Mouse (Mus musculus): ENCODE measurements around the gene Sec14l5. TPM values are rescaled to one million over a fixed set of nuclear protein-coding genes. Genes with fewer than 3 reads are reported as not detected.

The Sec14l5 gene
- total RNA-seq (2021), result under 1 TPM; 0.34 to 0.40 TPM
- long read RNA-seq, experiment 1, result 0 reads
- long read RNA-seq, experiment 2, result 0 reads

GRCm38 (mm10) chr16:5147037-5147385 is at the start of gene Sec14l5:
Gene Sec14l5, plus strand, starts transcription at chr16:5147109.
- DNase-seq (ENCODE audit: low spot score in 2 of 2), result no peak

- no peak for DNase-seq (ENCODE audit: low spot score in 2 of 2)
Observed at GRCm38 (mm10) chr16:5101000-5101399, 45.9 kb upstream of the Sec14l5 start.

GRCm38 (mm10) chr16:5109877-5110276 is 37.0 kb upstream of the Sec14l5 start:
- no peak for DNase-seq (ENCODE audit: low spot score in 2 of 2)

GRCm38 (mm10) chr16:5111021-5111420 is 35.9 kb upstream of the Sec14l5 start:
- DNase-seq (ENCODE audit: low spot score in 2 of 2), result no peak

GRCm38 (mm10) chr16:5113002-5113550 is 33.8 kb upstream of the Sec14l5 start:
- no peak for DNase-seq (ENCODE audit: low spot score in 2 of 2)

- DNase-seq (ENCODE audit: low spot score in 2 of 2), result no peak
Observed at GRCm38 (mm10) chr16:5113582-5113981, 33.3 kb upstream of the Sec14l5 start.

- no peak for DNase-seq (ENCODE audit: low spot score in 2 of 2)
Observed at GRCm38 (mm10) chr16:5119385-5119784, 27.5 kb upstream of the Sec14l5 start.

GRCm38 (mm10) chr16:5119845-5120244 is 27.1 kb upstream of the Sec14l5 start:
- DNase-seq (ENCODE audit: low spot score in 2 of 2), result no peak

GRCm38 (mm10) chr16:5123476-5123875 is 23.4 kb upstream of the Sec14l5 start:
- DNase-seq (ENCODE audit: low spot score in 2 of 2), result no peak

GRCm38 (mm10) chr16:5130196-5130595 is 16.7 kb upstream of the Sec14l5 start:
- no peak for DNase-seq (ENCODE audit: low spot score in 2 of 2)

- peak in 1 of 2 experiments; percentile 23 for DNase-seq (ENCODE audit: low spot score in 2 of 2)
Observed at GRCm38 (mm10) chr16:5130766-5131165, 16.1 kb upstream of the Sec14l5 start.

GRCm38 (mm10) chr16:5131251-5131922 is 15.5 kb upstream of the Sec14l5 start:
- DNase-seq (ENCODE audit: low spot score in 2 of 2), result no peak

- no peak for DNase-seq (ENCODE audit: low spot score in 2 of 2)
Observed at GRCm38 (mm10) chr16:5132401-5132801, 14.5 kb upstream of the Sec14l5 start, which contains the start of gene Ppl. Gene Ppl, minus strand, starts transcription at chr16:5132421.

GRCm38 (mm10) chr16:5134623-5135330 is 12.1 kb upstream of the Sec14l5 start:
- peak in 1 of 2 experiments; percentile 41 for DNase-seq (ENCODE audit: low spot score in 2 of 2)

GRCm38 (mm10) chr16:5135551-5136261 is 11.2 kb upstream of the Sec14l5 start:
- DNase-seq (ENCODE audit: low spot score in 2 of 2), result no peak

GRCm38 (mm10) chr16:5136505-5136904 is 10.4 kb upstream of the Sec14l5 start:
- DNase-seq (ENCODE audit: low spot score in 2 of 2), result peak in 1 of 2 experiments; percentile 40

GRCm38 (mm10) chr16:5137006-5137540 is 9.8 kb upstream of the Sec14l5 start:
- DNase-seq (ENCODE audit: low spot score in 2 of 2), result no peak

- no peak for DNase-seq (ENCODE audit: low spot score in 2 of 2)
Observed at GRCm38 (mm10) chr16:5139741-5140140, 7.2 kb upstream of the Sec14l5 start.

GRCm38 (mm10) chr16:5145570-5145969 is 1.3 kb upstream of the Sec14l5 start:
- no peak for DNase-seq (ENCODE audit: low spot score in 2 of 2)

- DNase-seq (ENCODE audit: low spot score in 2 of 2), result peak in 1 of 2 experiments; percentile 50
Observed at GRCm38 (mm10) chr16:5146367-5147036, 407 bp upstream of the Sec14l5 start.

GRCm38 (mm10) chr16:5150544-5150943 is 3.6 kb downstream of the Sec14l5 start:
- DNase-seq (ENCODE audit: low spot score in 2 of 2), result no peak

All from adrenal gland, postnatal 4 days (tissue).